Mouse (Mus musculus) hindbrain, embryonic 11.5 days (tissue): ENCODE data around the gene Frem1. TPM values are rescaled to one million over a fixed set of nuclear protein-coding genes. Genes with fewer than 3 reads are reported as not detected.

Source experiments
- ATAC-seq: fragments of 200-750 bp; cut with Nextera tagmentation; 2 replicates; pipeline ENCODE4 v1.8.0; 2017; ENCODE audit warnings: mild to moderate bottlenecking, moderate TSS enrichment, moderate library complexity; ENCODE audit not compliant: low FRiP score
- DNase-seq: peaks from one replicate; pipeline ENCODE4 v3.0.0-alpha.2; 2015; ENCODE audit warnings: low spot score
- H3K27ac ChIP-seq: fragments of 300-500 bp; sonication (generic); 2 replicates; pipeline ENCODE4 v1.5.1; 2014; ENCODE audit warnings: mild to moderate bottlenecking, low read depth, low read length
- H3K27me3 ChIP-seq: fragments of 300-500 bp; sonication (generic); 2 replicates; pipeline ENCODE4 v1.6.1; 2014; ENCODE audit warnings: mild to moderate bottlenecking, low read length, moderate library complexity, mixed read lengths; ENCODE audit not compliant: control insufficient read depth, insufficient read depth
- H3K36me3 ChIP-seq: fragments of 300-500 bp; sonication (generic); 2 replicates; pipeline ENCODE4 v1.6.1; 2014; ENCODE audit warnings: mild to moderate bottlenecking, low read length, moderate library complexity, mixed read lengths; ENCODE audit not compliant: control insufficient read depth, insufficient read depth
- H3K4me1 ChIP-seq: fragments of 300-500 bp; sonication (generic); replicated peaks from 2 replicates; pipeline ENCODE4 v1.6.1; 2014; ENCODE audit warnings: low read length, mixed read lengths; ENCODE audit not compliant: control insufficient read depth, insufficient read depth
- H3K4me2 ChIP-seq: fragments of 300-500 bp; sonication (generic); replicated peaks from 2 replicates; pipeline ENCODE4 v1.6.1; 2014; ENCODE audit warnings: mild to moderate bottlenecking, low read depth, low read length
- H3K4me3 ChIP-seq: fragments of 300-500 bp; sonication (generic); 2 replicates; pipeline ENCODE4 v1.5.1; 2014; ENCODE audit warnings: low read depth, low read length
- H3K9ac ChIP-seq: fragments of 300-500 bp; sonication (generic); 2 replicates; pipeline ENCODE4 v1.6.1; 2014; ENCODE audit warnings: low read depth, low read length
- H3K9me3 ChIP-seq: fragments of 300-500 bp; sonication (generic); 2 replicates; pipeline ENCODE4 v1.6.1; 2016; ENCODE audit warnings: low read length; ENCODE audit not compliant: control insufficient read depth
- WGBS: fragments of 180-500 bp; shearing (Covaris S2); extraction: QIAGEN DNeasy Blood & Tissue Kit; methylation state at CpG from one replicate; pipeline ENCODE4 v1.1.7; 2014; 5-methylcytosine and 5-hydroxymethylcytosine counted together
- polyA plus RNA-seq: library from polyadenylated mRNA; unstranded; fragments of >200 nt; fragmentation: Nextera tagmentation; extraction: Ambion mirVana; gene quantifications from 2 replicates; pipeline ENCODE4 v1.2.1, GENCODE M21; 2014

Gene Frem1
- polyA plus RNA-seq, 1 experiment from 2014 or later: 6.4 TPM

DNA sequence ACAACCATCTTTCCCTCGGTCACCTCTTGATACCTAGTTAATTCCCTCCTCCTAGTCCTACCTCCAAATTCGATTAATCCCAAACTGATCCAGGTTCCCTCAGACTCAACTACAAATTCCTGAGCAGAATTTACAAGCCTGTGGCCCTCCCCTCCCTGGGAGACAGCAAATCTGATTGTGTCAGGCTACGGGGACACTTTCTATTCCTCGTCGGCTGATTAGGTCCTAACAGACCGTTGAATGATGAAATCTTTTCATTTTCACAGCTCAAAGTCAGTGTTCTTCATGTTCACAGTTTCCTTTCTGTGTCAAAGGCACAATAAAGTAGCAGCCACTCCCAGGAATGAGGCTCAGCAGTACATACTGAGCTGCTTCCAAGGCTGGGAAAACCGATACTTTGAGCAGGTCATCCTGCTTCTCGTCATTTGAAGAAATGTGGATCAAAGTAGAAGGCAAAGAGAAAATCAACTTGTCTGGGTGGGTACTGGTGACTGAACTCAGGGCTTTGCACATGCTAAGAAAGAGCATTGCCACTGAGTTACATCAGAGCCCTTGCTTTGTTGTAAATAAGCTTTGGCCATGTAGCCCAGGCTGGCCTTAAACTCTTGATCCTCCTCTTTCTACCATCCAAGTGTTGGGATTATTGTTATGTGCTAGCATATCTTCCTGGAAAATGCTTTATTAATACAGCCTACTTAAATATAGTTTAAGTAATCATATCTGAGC, 187.0 kb downstream of the Frem1 start:
- 86% methylated on average over 8 of the region's 8 CpGs for WGBS
- Histone ChIP-seq H3K9ac (no peak overlapping the region), H3K9me3 (no peaks in the 10 kb centered on the region), H3K27ac (no peak overlapping the region), H3K4me3 (no peak overlapping the region), H3K4me1 (no peaks in the 10 kb centered on the region), H3K27me3 (no peaks in the 10 kb centered on the region), H3K36me3 (no peaks in the 10 kb centered on the region), H3K4me2 (no peak overlapping the region)
- ATAC-seq: no peak
- no peak for DNase-seq

- no peak overlapping the region for H3K4me2 ChIP-seq
- H3K27me3 ChIP-seq: no peaks in the 10 kb centered on the region
- H3K4me1 ChIP-seq: no peaks in the 10 kb centered on the region; the same call in 1 of the 2 replicates
- H3K9me3 ChIP-seq: no peaks in the 10 kb centered on the region
- H3K4me3 ChIP-seq: no peak overlapping the region
- 92% methylated on average over 8 of the region's 8 CpGs for WGBS
- no peak overlapping the region for H3K27ac ChIP-seq
- ATAC-seq: no peak
- no peaks in the 10 kb centered on the region for H3K36me3 ChIP-seq
- H3K9ac ChIP-seq: no peak overlapping the region
- no peak for DNase-seq
Measured at GRCm38 (mm10) chr4:82863316-82863715, 188.8 kb downstream of the Frem1 start.

DNA sequence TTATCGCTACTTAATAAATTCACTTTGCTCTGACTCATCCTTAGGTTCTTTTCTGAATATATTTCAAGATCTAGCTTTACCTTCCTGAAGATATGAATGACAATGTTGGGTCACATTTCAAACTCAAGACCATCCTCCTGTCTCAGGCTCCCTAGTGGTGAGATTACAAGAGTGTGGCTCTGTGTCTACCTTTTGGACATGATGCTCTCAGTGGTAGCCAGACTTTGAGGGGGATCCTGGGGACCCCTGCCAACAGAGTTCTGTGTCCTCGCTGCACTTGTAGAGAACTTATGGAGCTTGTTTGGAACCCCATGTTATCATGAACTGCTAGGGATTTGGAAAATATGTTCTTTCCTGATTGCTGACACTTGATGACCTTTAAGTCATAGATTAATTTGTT, 190.7 kb downstream of the Frem1 start:
- ATAC-seq: no peak

DNA sequence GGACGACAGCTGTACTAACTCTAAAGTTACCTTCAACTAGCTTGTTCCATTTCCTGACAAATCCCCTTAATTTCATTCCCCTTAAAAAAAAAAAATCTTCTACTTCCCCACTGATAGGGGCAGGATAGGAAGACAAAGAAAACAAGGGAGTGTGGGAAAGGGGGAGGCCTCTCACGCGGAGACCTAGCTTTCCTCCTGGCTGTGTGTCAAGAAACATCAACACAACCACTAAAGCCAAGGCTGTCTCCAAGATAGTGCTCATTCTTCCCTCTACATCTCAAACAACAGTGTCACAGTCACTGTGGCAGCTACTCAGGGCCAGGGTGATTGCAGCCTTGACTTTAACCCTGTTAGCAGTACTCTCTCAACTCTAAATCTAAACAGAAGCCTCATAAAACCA, 191.6 kb downstream of the Frem1 start:
- H3K9me3 ChIP-seq: no peaks in the 10 kb centered on the region
- no peak overlapping the region for H3K9ac ChIP-seq
- WGBS: 36% methylated on average over 3 of the region's 3 CpGs
- H3K27me3 ChIP-seq: no peaks in the 10 kb centered on the region
- no peaks in the 10 kb centered on the region for H3K36me3 ChIP-seq
- no peaks in the 10 kb centered on the region; the same call in 1 of the 2 replicates for H3K4me1 ChIP-seq
- DNase-seq: no peak
- H3K4me3 ChIP-seq: no peak overlapping the region
- no peak for ATAC-seq
- H3K27ac ChIP-seq: no peak overlapping the region
- H3K4me2 ChIP-seq: no peak overlapping the region

More for the DNA sequence above, 190.7 kb downstream of the Frem1 start:
- no peaks in the 10 kb centered on the region for H3K36me3 ChIP-seq
- no peak overlapping the region for H3K27ac ChIP-seq
- H3K27me3 ChIP-seq: no peaks in the 10 kb centered on the region
- no peaks in the 10 kb centered on the region; the same call in 1 of the 2 replicates for H3K4me1 ChIP-seq
- 88% methylated on average over 2 of the region's 2 CpGs for WGBS
- no peak for DNase-seq
- H3K4me3 ChIP-seq: no peak overlapping the region
- H3K9ac ChIP-seq: no peak overlapping the region
- no peak overlapping the region for H3K4me2 ChIP-seq
- no peaks in the 10 kb centered on the region for H3K9me3 ChIP-seq

DNA sequence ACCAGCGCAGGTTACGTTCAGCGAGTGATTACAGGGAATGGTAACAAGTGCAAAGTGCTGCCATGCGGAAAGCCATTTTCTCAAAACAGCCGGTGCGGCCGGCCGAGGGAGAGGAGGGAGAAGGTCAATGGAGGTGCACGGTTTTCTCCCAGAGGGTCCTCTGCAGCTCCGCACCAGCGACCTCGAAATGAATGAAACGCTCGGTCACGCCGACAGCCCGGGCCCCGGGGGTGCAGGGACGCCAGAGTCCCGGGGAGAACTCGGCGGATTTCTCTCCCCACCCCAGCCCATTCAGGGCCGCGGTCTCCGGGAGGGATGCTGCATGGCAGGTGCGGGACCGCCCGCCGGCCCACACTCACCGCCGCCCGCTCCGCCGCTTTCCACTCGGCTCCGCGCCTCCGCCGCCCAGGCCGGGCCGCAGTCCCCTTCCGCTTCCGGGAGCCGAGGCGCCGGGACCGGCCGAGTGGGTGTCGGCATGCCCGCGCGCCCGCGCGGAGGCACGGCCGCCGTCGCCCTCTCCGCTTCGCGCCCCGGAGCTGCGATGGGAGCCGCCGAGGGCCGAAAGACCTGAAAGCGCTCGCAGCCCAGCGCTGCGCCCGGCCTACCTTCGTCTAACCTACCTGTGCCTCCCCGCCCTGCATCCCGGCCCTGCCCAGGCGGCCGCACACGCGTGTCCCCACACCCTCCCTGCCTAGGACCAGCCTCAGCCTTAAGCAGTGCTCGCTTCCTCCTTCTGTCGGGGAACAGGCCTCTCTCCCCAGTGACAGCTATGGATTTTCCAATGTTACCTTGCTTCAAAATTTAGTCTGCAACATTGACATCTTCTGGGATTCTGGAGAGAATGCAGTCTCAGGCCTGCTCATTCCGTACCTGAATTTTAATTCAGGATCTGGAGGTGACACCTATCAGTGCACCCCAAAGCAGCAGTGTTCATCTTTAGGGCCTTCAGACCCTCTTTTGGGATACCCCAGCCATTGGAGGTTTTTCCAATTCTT, 192.7 kb downstream of the Frem1 start, which contains the start of gene Zdhhc21:
Gene Zdhhc21, minus strand, starts transcription at position 828 of the 995 bp plus-strand sequence.
- no peaks in the 10 kb centered on the region for H3K9me3 ChIP-seq
- H3K4me3 ChIP-seq: peak within 1 kb of the TSS; percentile 85
- DNase-seq (peak; percentile 81), ATAC-seq (peak; percentile 92)
- no peaks in the 10 kb centered on the region for H3K36me3 ChIP-seq
- H3K27ac ChIP-seq: peak within 1 kb of the TSS; percentile 85
- no peaks in the 10 kb centered on the region; the same call in 1 of the 2 replicates for H3K4me1 ChIP-seq
- WGBS: 1% methylated on average over 63 of the region's 82 CpGs
- peak within 1 kb of the TSS; percentile 87 for H3K4me2 ChIP-seq
- H3K9ac ChIP-seq: peak within 1 kb of the TSS; percentile 92
- H3K27me3 ChIP-seq: no peaks in the 10 kb centered on the region

GRCm38 (mm10) chr4:82858431-82859010, 193.6 kb downstream of the Frem1 start:
- 35% methylated on average over 4 of the region's 4 CpGs for WGBS
- H3K9me3 ChIP-seq: no peaks in the 10 kb centered on the region
- H3K4me3 ChIP-seq: peak overlapping the region; percentile 85
- peak overlapping the region; percentile 87 for H3K4me2 ChIP-seq
- peak; percentile 11 for DNase-seq
- H3K36me3 ChIP-seq: no peaks in the 10 kb centered on the region
- H3K4me1 ChIP-seq: no peaks in the 10 kb centered on the region; the same call in 1 of the 2 replicates
- peak overlapping the region; percentile 92 for H3K9ac ChIP-seq
- H3K27me3 ChIP-seq: no peaks in the 10 kb centered on the region
- no peak overlapping the region; the same call in 1 of the 2 replicates for H3K27ac ChIP-seq
- peak; percentile 10 for ATAC-seq

- Histone ChIP-seq H3K9me3 (no peaks in the 10 kb centered on the region), H3K4me1 (no peaks in the 10 kb centered on the region; the same call in 1 of the 2 replicates), H3K4me2 (no peak overlapping the region), H3K36me3 (no peaks in the 10 kb centered on the region), H3K27me3 (no peaks in the 10 kb centered on the region), H3K9ac (no peak overlapping the region), H3K4me3 (no peak overlapping the region), H3K27ac (no peak overlapping the region)
- ATAC-seq: no peak
- DNase-seq: no peak
- WGBS: 94% methylated on average over 3 of the region's 3 CpGs
Measured at GRCm38 (mm10) chr4:82856986-82857385, 195.2 kb downstream of the Frem1 start.

- 90% methylated on average over 2 of the region's 2 CpGs for WGBS
- H3K9me3 ChIP-seq: no peaks in the 10 kb centered on the region
- DNase-seq: no peak
Measured at GRCm38 (mm10) chr4:82853809-82854208, 198.3 kb downstream of the Frem1 start.

More at GRCm38 (mm10) chr4:82853809-82854208, 198.3 kb downstream of the Frem1 start:
- H3K27me3 ChIP-seq: no peaks in the 10 kb centered on the region
- no peak overlapping the region for H3K4me3 ChIP-seq
- H3K27ac ChIP-seq: no peak overlapping the region
- no peaks in the 10 kb centered on the region for H3K4me1 ChIP-seq
- H3K4me2 ChIP-seq: no peak overlapping the region
- H3K36me3 ChIP-seq: no peaks in the 10 kb centered on the region
- ATAC-seq: no peak
- H3K9ac ChIP-seq: no peak overlapping the region
